Mouse (Mus musculus) retina, adult 2 months (tissue): ENCODE measurements at regions not wholly inside any gene's neighbourhood (a gene's known extent, or its start where the extent isn't known, plus 50 kb on each side); places are given as distances from the start of the nearest gene placed in this dataset.
A peak's percentile ranks its signal among the peaks of the same experiment; 100 is the strongest.

Experiments used
- DNase-seq: peaks from one replicate; pipeline ENCODE4 v3.0.0-alpha.2; 2012; ENCODE audit warnings: low read depth, low spot score

DNA sequence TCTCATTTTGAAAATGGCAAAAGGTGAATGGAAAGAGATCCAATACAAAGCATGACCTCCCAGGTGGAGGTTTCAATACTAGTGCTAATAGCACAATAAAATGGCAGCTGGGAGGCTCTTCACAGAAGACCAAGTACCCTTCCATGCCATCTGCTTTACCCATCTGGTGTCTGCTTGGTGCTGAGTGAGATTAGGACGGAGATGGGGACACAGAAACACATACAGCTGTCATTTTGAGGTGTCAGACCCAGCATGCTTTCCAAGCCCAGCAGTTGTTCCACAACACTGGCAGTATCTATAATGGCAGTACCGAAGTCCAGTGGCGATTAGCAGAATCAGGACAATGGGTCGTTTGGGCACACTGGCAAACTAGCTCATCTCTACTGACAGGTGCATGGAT, 118.9 kb upstream of the 1700064H15Rik start:
- no peak for DNase-seq

DNA sequence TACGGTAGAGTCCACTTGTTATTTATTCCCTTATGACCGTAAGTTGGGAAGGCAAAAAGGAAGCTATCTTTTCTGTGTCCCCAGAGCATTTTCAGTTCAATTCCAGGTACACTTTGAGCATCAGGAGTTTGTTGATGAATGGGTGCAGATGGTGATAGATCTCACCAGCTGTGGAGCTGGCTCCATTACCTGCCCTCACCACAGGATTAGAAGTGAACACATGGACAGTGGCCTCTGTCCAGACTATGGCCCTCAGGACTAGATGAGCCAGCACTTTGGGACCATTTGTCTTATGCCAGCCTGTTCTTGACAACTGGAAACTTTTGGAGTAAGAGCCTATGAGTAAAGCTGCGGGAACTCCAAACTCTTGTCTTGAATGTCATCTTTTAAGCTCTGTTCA, 123.5 kb upstream of the 1700064H15Rik start:
- DNase-seq = no peak

DNA sequence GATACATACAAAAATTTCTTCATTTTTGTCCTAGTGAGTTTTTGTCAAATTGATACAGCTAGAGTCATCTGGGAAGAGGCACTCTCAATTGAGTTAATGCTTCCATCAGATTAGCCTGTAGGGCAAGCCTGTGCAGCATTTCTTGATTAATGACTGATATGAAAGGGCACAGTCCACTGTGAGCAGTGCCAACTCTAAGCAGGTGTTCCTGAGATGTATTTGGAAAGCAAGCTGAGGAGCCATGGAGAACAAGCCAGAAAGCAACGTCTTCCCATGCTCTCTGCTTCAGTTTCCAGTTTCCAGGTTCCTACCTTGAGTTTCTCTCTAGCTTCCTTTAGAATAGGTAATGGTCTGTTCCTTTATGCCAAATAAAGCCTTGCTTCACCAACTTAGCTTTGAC, 125.5 kb upstream of the 1700064H15Rik start:
- DNase-seq = no peak

DNA sequence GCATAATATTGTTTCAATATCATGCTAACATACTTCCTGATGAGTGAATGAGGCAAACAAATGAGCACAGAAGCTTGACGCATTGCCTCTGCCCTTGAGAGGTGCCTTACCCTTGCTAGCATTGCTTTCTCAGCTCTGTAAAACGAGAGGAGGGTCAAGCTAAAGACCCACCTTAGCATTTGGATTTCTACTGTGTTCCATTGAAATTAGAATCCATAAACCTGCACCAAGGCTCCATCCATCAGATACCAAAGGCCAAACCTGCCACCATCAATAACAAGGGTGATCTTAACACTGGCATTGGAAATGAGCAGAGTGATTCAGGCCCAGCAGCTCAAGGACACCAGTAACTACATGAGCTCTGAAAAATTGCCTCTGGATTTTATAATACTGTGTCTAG, 126.2 kb upstream of the 1700064H15Rik start:
- DNase-seq = no peak

DNA sequence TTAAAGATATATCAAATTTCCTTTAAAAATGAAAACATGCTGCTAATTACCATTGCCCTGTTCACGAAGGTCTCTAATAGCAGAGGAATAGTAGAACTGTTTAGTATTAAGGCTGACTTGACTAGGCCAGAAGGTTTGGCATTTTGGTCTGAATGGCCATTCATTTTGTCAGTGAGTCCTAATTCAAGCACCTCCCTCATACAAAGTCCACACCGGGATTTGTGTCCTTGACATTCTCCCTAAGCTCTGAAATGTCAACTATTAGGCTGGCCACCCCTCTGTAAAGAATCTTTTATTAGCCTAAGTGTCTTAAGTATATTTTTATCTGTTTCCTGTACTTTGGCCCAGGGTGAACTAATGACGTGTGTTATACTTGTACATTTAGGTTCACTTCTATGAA, 126.7 kb upstream of the 1700064H15Rik start:
- no peak for DNase-seq

DNA sequence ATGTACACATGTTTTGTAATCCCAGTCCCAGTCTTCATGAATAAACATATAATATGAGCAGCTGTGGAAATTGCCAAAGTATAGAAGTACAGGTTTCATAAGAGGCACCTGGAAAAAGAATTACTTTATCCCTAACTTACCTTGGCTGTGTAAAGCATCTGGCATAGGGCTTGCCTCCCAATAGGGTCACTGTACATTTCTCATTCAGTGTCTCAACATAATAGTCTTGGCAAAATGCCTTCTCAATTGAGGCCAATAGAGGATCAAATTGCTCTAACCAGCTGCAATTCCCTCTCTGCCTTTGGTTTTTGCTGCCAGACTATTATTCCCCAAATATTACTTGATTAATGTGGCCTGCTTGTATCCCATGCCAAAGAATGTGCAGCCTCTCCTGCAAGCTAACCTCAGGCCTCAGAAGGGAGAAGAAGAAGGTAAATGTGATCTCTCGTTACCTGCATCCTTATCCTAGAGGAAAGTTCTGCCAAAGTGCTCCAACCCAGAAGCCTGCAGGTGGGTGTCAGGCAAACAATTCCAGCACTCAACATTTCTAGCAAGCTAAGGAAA, 158.2 kb upstream of the Cp start:
- no peak for DNase-seq

DNA sequence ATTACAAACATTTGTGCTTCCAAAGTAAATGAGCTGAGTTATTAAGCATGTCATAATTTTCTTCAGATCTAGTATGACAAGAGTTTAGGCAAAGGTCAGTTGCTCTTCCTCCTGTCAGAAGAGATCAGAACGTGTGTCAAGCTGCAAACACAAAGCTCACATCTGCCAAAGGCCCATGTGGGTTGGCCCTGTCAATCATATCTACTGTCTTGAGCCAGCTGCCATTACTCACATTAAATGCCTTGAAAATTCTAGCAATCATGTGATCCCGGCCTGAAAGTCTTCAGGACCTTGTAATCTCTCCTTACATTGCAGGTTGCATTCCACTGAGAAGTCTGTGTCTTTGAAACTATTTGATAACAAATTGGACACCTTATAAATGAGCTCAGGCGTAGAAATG, 146.8 kb upstream of the Cp start:
- no peak for DNase-seq

DNA sequence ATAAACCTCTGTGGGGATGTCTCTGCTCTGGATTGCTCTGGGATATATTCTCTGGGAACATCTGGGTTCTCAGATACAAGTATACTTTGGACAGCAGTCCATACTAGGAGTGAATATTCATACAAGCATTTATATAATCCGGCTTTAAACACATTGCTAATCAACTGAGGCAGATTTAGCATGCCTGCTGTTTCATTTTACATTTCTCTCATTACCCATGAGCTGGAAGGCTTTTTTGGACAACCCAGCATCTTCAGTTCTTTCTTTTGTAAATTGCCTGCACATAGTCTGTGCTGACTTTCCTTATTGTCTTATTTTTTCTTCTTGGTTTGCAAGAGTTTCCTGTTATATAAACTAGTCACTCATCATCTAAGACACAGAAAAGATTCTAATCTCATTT, 131.9 kb upstream of the Cp start:
- no peak for DNase-seq

DNA sequence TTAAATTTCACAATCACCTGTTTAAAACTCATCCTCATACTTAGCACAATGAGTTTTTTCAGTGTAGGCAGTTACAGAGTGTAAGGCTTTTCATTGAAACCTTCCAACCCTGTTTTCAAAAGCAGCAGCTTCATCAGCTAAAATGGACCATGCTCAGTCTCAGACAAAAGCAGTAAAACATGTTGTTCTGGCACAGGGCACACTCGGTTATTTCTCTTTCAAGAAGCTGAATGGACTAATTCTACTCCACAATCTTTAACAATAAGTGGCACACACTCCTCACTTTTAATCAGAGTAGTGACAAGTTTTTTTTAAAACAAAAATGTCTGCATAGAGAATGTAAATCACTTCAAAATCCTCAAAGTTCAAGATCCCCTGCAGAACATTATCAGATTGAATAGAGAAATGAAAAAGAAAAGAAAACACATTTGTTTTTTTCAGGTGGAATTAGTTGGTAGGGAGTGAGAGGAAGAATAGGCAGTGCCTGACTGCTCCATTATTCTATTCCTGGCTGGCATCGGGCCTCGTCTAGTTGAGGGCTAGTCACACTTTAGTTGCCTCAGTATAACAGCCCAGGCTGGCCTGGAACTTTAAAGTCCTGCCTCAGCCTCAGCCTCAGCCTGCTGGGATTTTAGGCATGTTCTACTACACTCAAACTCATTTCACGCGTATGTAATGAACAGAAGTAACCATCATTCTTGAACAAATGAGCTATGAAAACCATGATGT, 128.2 kb upstream of the Cp start:
- DNase-seq = no peak

DNA sequence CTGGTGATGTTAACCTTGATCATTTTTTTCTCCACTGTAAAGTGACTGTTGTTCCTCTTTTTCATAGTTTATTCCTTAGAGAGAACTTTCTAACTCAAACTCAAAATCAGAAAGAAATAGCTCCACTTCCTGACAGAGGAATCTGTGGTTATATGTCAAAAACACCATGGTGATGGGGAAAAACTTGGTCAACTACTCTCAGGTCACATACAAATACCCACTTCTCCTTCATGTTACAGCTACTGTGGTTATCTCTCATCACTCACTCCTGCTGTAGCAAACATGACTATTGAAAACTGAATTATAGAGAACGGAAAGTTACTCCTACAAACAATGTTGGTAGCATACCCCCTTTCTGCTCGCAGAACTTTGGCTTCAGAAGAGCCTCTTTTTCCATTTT, 127.1 kb upstream of the Cp start:
- DNase-seq = no peak

DNA sequence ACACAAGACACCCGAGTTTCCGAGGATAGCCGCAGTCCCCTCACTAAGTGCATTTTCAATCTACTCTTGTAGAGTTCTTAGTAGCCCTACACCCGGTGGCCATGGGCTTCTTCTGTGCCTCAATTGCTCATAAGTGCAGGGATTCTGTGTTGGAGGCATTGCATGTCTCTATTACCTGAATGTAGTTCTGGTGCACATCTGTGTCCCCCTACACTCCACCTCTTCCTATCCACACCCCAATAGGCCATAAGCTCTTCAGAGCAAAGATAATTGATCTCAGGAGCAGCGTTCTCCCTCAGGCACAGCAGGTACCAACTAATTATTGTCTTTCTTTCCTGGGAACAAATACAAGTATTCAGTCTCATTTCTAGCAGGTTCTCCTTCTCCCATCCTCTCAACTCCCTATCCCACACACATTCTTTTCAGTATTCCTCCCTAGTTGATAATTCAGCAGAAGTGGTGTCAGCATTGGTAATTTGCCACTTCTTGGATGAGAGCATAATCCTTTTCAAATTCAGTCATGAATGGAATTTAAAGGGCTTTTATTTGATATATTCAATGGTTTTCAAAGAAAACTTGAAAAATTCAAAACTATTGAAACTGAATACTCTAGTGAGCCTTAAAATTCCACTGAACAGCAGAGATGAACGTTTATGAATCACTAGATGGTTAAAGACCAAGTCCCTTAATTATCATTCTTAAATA, 108.7 kb upstream of the Cp start:
- DNase-seq = no peak

DNA sequence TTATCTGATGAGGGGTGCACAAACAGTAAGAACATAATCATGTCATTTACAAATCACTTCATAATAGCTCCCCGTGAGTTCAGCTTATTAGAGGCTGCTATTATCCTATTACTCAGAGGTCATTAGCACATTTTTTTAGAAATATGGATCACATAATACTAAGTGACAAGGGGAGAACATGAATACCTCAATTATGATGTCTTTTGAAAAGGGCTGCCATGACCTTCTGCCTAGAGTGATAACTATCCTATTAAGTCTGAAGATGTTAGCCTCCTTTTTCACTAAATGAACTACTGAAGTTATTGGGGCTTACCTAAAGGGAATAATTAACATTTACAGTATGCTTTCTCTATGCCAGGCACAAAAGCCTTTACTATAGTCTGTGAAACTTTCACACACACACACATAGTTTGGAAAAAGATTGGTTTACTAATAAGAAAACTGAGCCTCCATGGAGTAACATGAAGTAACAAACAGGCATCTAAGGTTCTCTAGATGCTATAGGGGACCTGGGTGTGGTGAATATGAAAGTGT, 108.1 kb upstream of the Cp start:
- no peak for DNase-seq

DNA sequence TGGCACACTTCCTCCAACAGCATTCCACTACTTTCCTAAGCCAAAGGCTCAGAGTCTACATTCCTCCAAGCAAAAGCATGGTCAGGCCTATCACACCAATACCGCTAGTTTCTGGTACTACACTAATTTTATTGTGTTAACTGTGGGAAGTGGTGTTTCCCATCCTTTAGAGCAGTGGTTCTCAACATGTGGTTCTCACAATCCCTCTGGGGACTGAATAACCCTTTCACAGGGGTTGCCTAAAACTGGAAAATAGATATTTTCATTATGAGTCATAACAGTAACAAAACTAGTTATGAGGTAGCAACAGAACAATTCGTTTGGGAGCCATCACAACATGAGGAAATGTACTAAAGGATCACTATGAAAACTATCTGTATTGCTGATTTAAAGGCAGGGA, 74.2 kb upstream of the Cp start:
- no peak for DNase-seq

DNA sequence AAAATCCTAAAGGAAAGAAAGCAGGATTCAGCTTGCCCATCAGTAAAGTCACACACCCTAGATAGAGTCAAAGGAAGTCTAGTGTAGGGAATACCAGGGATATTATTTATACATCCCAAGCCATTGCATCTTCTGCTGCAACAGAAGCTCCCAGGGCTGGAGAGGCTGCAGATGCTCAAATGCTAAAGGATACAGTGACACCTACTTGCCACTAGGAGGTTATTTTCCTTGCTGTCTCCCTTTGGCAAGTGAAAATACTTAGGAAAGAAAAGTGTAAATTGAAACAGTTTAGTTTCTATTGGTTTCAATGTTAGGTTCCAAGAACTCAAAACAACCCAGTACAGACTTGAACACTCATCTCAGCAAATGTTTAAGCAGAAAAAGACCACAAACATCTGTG, 68.4 kb upstream of the Cp start:
- no peak for DNase-seq

DNA sequence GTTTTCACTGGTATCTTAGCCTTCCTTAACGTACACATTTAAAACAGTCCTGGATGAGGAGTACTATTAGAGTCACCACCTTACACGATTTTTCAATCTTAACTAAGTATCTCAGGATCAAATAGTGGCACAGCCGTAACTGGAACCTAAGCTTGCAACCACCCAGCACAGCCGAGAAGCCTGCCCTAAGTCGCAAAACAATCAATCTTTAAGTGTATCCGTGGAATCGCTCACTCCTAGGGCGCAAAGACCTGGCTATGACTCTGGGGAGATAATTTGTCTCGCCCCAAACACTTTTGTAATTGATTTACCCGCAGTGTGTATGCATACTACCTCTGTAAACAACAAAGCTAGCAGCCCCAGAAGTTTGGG, 62.6 kb upstream of the Cp start:
- no peak for DNase-seq

DNA sequence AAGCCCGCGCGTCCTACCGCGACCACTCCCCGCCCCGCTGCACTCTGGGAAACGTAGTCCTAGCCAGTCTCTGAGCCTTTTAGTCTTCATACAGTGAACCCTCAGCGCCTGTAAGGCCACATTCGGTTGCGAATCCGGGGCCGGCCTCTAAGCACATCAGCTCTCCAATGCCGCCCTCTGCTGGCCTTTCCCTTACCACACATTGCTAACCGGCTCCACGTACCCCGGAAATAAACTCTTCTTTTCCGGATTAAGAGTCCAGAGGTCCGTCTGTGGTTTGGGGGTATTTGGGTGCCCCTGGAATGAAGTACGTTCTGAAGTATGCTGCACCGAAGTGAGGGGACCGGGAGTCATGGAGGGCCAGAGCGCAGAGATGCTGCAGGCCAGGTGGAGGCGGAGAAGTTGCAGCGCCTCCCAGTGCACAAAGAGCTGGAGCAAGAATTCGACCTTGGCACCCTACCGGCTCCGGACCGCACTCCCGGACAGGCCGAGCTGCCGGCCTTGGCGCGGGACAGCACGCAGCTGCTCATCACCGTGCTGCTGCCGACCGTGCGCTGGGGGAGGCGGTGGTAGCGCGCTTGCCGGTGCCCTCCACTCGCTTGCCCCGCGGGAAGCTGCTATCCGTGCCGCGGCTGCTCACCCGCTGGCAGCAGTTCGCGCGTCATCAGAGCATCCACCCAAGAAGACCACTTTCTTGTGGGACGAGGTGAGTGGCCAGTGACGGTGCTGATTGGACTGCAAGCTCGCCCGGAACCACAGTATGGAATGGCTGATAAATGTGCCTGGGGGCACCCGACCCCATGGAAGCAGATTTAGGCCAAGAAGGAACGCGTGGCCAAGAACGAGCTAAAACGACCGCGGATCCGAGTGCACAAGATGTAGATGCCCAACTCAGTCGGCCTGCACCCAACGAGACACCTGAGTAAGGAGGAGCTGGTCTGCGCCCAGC, 62.0 kb upstream of the Cp start:
- DNase-seq = peak; percentile 81

DNA sequence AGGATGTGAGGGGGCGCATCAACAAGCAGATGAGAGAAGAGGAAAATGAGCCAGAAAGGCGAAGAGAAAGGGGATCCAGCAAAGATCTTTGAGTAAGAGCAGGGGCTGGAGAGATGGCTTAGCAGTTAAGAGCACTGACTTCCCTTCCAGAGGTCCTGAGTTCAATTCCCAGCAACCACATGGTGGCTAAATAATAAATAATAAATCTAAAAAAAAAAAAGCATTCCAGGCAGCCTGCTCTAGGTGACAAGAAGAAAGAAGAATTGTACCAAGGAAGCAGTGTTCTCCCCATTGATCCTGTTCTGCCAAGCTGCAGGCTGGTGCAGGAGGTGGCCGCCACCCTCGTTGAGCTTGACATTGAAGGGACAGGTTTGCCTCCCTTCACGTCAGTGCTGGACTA, 61.1 kb upstream of the Cp start:
- DNase-seq = no peak

DNA sequence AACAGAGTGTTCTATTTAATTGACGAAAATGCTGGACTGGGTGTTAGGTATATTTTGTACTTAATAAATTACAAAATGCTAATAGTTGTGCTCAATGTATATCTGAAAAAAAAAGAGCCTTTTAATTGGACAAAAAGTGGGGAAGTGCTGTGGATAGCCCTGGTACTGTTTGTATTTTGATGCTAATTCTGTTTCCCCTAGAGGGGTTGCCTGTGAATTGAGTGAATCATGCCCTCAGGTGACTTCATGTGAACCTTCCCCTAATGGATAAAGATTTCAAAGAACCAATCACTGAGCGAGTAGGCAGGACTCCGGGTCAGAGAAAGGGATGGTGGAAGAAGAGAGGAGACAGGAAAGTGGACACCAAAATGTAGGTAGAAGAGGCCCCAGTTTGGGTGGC, 59.7 kb upstream of the Cp start:
- no peak for DNase-seq

DNA sequence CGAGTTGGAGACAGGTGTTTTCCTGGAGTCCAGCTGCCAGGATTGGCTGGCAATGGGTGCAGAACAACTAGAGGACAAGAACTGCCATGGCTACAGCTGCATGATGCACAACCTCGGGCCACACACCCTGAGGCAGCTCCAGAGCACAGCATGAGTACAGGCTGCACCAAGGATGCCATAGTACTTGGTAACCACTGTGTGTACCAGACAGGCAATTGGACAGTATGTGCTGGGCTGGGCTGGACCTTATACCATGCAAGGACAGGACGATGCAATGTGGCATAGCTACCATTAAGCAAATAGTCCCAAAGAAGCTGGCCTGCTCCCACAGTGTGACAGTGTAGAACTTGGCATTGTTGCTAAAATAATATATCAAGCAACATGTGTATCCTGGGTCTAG, 54.6 kb upstream of the Cp start:
- no peak for DNase-seq

DNA sequence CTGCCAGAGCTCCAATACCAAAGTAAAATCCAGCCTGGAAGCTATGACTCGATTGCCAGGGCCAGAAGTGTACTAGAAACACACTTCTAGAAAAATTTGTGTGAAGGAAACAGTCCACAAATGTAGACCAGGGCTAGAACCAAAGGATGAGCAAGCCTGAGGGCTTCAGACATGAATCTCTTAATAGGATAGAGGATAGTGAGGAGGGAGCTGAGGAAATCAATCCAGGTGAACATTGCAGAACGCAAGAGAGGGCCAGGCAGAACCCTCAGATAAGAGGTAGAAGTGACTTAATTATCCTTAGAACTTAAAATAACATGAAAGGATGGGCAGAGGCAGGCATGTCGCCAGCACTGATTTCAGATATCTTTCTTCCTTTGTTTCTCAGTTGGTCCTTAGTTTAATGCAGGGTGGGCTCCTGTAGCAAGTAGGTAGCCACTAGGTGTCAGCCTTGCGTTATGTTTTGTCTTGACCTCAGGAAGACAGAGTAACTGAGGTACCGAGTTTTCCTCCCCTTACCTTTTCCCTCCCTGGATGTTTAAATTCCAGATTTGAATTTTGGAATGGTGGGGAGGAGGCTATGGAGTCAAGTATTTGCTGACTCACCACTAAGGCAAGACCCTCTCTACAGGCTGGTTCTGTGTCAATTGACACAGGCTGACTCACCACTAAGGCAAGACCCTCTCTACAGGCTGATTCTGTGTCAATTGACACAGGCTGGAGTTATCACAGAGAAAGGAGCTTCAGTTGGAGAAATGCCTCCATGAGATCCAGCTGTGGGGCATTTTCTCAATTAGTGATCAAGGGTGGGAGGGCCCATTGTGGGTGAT, 52.2 kb upstream of the Cp start:
- DNase-seq = peak; percentile 39
